ENCODE assay signal across 9 mouse cellular contexts in the genomic region with DNA sequence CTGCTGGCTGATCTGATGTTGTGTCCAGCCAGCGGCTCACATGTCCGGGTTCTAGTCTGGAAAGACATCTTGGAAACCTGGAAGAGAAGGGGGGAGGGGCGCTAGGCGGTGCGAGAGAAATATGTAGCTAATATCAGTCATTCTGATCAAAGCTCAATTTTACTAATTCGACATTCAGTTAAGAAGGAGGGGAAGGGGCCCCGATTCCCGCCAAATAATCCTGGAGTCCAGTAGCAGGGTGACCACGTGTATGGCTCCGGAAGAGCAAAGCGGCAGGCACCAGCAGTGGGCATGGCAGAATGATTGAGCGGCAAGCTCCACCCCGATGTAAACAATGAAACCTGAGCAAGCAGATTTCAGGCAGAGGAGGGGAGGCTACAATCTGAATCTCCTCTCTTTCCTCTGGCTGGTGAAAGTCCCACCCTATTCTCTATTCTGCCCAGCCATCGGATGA. TPM values are rescaled to one million over a fixed set of nuclear protein-coding genes. Genes with fewer than 3 reads are reported as not detected.
DNase-seq lines count a peak whose midpoint lies in the region; ATAC-seq lines count a peak whose summit lies in the region.
"Had no signal": no experiment of that assay in that cellular context is flagged by ENCODE, and none has a peak within 500 bp of the region (broad histone marks: within the 10 kb centered on the region; RNA-seq: fewer than 3 reads in every experiment).

No protein-coding gene starts in this region.

- intact Hi-C loops in gastrocnemius, postnatal 14 days (cut with DNase I; ENCODE audit: low total_unique reads): no loop called here

- peak; percentile 78 for DNase-seq in heart, embryonic 10.5 days (ENCODE audit: low spot score)
- DNase-seq in heart, postnatal 4 days: no peak
- DNase-seq in embryo, embryonic 10 days (ENCODE audit: low spot score): peak; percentile 82
- no peak for DNase-seq in layer of hippocampus, postnatal 25 days (ENCODE audit: extremely low spot score in 1 of 2, low spot score in 1 of 2)
- DNase-seq in gastrocnemius, postnatal 14 days: no peak
- DNase-seq in adrenal gland, adult 8-10 months: no peak

- H3K4me3 ChIP-seq in heart, embryonic 10.5 days: peak overlapping the region; percentile 48
- H3K4me3 ChIP-seq in hindbrain, embryonic 15.5 days: peak overlapping the region; percentile 41
- peak overlapping the region; percentile 34 for H3K4me3 ChIP-seq in midbrain, embryonic 12.5 days

- H3K4me2 ChIP-seq in hindbrain, embryonic 15.5 days: peak overlapping the region; percentile 58
- H3K4me2 ChIP-seq in midbrain, embryonic 12.5 days (replicated peaks): peak overlapping the region; percentile 52

- H3K36me3 ChIP-seq in heart, embryonic 10.5 days: no peaks in the 10 kb centered on the region
- no peaks in the 10 kb centered on the region for H3K36me3 ChIP-seq in hindbrain, embryonic 15.5 days
- no peaks in the 10 kb centered on the region for H3K36me3 ChIP-seq in midbrain, embryonic 12.5 days

- H3K27me3 ChIP-seq in heart, embryonic 10.5 days (ENCODE audit: insufficient read depth, poor library complexity, severe bottlenecking): no peaks in the 10 kb centered on the region
- no peaks in the 10 kb centered on the region for H3K27me3 ChIP-seq in hindbrain, embryonic 15.5 days
- H3K27me3 ChIP-seq in midbrain, embryonic 12.5 days: no peaks in the 10 kb centered on the region

- peaks cover 7% of the 10 kb centered on the region; the same call in 1 of the 2 replicates for H3K4me1 ChIP-seq in heart, embryonic 10.5 days
- peaks cover 8% of the 10 kb centered on the region; the same call in 1 of the 2 replicates for H3K4me1 ChIP-seq in hindbrain, embryonic 15.5 days (replicated peaks)
- H3K4me1 ChIP-seq in midbrain, embryonic 12.5 days: peaks cover 5% of the 10 kb centered on the region; the same call in 1 of the 2 replicates

- peak overlapping the region; percentile 40; the same call in 1 of the 2 replicates for H3K9ac ChIP-seq in hindbrain, embryonic 15.5 days
- peak overlapping the region; percentile 34; the same call in 1 of the 2 replicates for H3K9ac ChIP-seq in midbrain, embryonic 12.5 days (replicated peaks)

- no peak for ATAC-seq in hindbrain, embryonic 15.5 days (ENCODE audit: low FRiP score, low read depth)
- peak; percentile 49; the same call in 1 of the 2 replicates for ATAC-seq in midbrain, embryonic 12.5 days (ENCODE audit: low FRiP score, low read depth)
- ATAC-seq: inflammation-experienced regulatory T-cells, adult 6 months had no signal

- no peaks in the 10 kb centered on the region for H3K9me3 ChIP-seq in heart, embryonic 10.5 days
- no peaks in the 10 kb centered on the region for H3K9me3 ChIP-seq in hindbrain, embryonic 15.5 days
- H3K9me3 ChIP-seq in midbrain, embryonic 12.5 days: no peaks in the 10 kb centered on the region

- WGBS in heart, embryonic 10.5 days: 7% methylated on average over 14 of the region's 14 CpGs
- WGBS in hindbrain, embryonic 15.5 days: 9% methylated on average over 14 of the region's 14 CpGs
- 14% methylated on average over 14 of the region's 14 CpGs for WGBS in midbrain, embryonic 12.5 days

- H3K27ac ChIP-seq in heart, embryonic 10.5 days: peak overlapping the region; percentile 53; the same call in 1 of the 2 replicates
- no peak overlapping the region for H3K27ac ChIP-seq in hindbrain, embryonic 15.5 days (replicated peaks)
- H3K27ac ChIP-seq in midbrain, embryonic 12.5 days (replicated peaks): no peak overlapping the region

RNA-seq across cellular contexts. Expression of a gene that starts 18.1 kb away (rescaled TPM):
- polyA plus RNA-seq in heart, embryonic 10.5 days (2016; fragmentation: Nextera tagmentation; extraction: Ambion mirVana): 46.5 and 62.0 TPM in 2 replicates
- 10 to 100 TPM; 15.6 to 16.5 TPM for total RNA-seq in heart, postnatal 4 days (2021)
- 36.3 and 37.1 TPM in 2 replicates for polyA plus RNA-seq in hindbrain, embryonic 15.5 days (2015; fragmentation: Nextera tagmentation; extraction: Ambion mirVana)
- polyA plus RNA-seq in midbrain, embryonic 12.5 days (2016; fragmentation: Nextera tagmentation; extraction: Ambion mirVana): 52.8 and 54.9 TPM in 2 replicates
- total RNA-seq in layer of hippocampus, postnatal 25 days (2021): 10 to 100 TPM; 23.1 to 27.6 TPM
- 10 to 100 TPM in 1 of 2 experiments, 1 to 10 TPM in 1; 9.8 to 10.2 TPM for total RNA-seq in gastrocnemius, postnatal 14 days (2021)
- total RNA-seq in adrenal gland, adult 8-10 months (2022): 10 to 100 TPM; 32.2 to 38.0 (median 36.5) TPM

RNA-seq across cellular contexts. Expression of a gene that starts 48.4 kb away (rescaled TPM):
- 29.7 and 32.3 TPM in 2 replicates for polyA plus RNA-seq in heart, embryonic 10.5 days (2016; fragmentation: Nextera tagmentation; extraction: Ambion mirVana)
- 10 to 100 TPM; 35.6 to 38.4 TPM for total RNA-seq in heart, postnatal 4 days (2021)
- 29.3 and 32.4 TPM in 2 replicates for polyA plus RNA-seq in hindbrain, embryonic 15.5 days (2015; fragmentation: Nextera tagmentation; extraction: Ambion mirVana)
- 65.5 and 68.0 TPM in 2 replicates for polyA plus RNA-seq in midbrain, embryonic 12.5 days (2016; fragmentation: Nextera tagmentation; extraction: Ambion mirVana)
- total RNA-seq in layer of hippocampus, postnatal 25 days (2021): 10 to 100 TPM; 19.8 to 21.7 TPM
- 10 to 100 TPM; 12.7 to 17.8 TPM for total RNA-seq in gastrocnemius, postnatal 14 days (2021)
- 10 to 100 TPM; 13.6 to 22.3 (median 19.3) TPM for total RNA-seq in adrenal gland, adult 8-10 months (2022)
- polyA plus RNA-seq: inflammation-experienced regulatory T-cells, adult 6 months had no signal

Comparison
In these comparisons a context has a peak if more than half of its experiments do, and no peak if none do; other contexts are left out.
1. DNase-seq: peak in heart, embryonic 10.5 days (single experiment) and embryo, embryonic 10 days (single experiment); none in heart, postnatal 4 days (single experiment), layer of hippocampus, postnatal 25 days (0 of 2), gastrocnemius, postnatal 14 days (single experiment) and adrenal gland, adult 8-10 months (single experiment).
2. Peak in every context shown above with its lines, with median percentiles within 50 percentile points of each other: H3K4me3 ChIP-seq.